ENCODE assay signal across 28 mouse cellular contexts in the genomic region with DNA sequence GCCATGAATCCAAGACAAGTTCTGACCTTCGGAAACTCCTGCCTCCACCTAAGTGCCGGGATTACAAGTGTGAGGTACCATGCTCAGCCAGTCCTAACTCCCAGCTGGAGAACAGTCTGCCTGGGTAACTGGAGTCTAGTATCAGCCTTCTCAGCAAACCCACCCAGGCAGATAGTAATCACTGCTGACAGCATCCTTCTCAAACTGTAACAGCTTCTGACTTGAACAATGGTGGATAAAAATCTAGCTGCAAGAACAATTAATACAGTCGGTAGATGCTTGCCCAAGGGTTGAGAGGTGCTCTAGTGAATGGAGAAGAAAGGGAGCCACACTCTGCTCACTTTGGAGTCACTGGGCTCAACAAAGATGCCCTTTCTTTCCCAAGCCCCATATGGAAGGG.
"Had no signal": no experiment of that assay in that cellular context is flagged by ENCODE, and none has a peak within 500 bp of the region (broad histone marks: within the 10 kb centered on the region; RNA-seq: fewer than 3 reads in every experiment).

No protein-coding gene starts in this region.

- H3K27ac ChIP-seq: embryonic facial prominence, embryonic 10.5 days; embryonic facial prominence, embryonic 12.5 days; embryonic facial prominence, embryonic 13.5 days; embryonic facial prominence, embryonic 15.5 days; forebrain, embryonic 10.5 days; forebrain, embryonic 12.5 days; forebrain, embryonic 13.5 days; forebrain, embryonic 15.5 days; gastrocnemius, adult 2 months had no signal

- H3K4me2 ChIP-seq: embryonic facial prominence, embryonic 12.5 days; embryonic facial prominence, embryonic 13.5 days; embryonic facial prominence, embryonic 15.5 days; forebrain, embryonic 12.5 days; forebrain, embryonic 13.5 days; forebrain, embryonic 15.5 days had no signal

- ATAC-seq: forebrain, embryonic 13.5 days; forebrain, embryonic 14.5 days; forebrain, embryonic 15.5 days; forebrain, embryonic 16.5 days; forebrain, postnatal 0 days had no signal

- H3K9ac ChIP-seq: embryonic facial prominence, embryonic 12.5 days; embryonic facial prominence, embryonic 13.5 days; embryonic facial prominence, embryonic 15.5 days; forebrain, embryonic 12.5 days; forebrain, embryonic 13.5 days; forebrain, embryonic 15.5 days; forebrain, postnatal 0 days had no signal

- H3K36me3 ChIP-seq: embryonic facial prominence, embryonic 10.5 days; embryonic facial prominence, embryonic 12.5 days; embryonic facial prominence, embryonic 13.5 days; embryonic facial prominence, embryonic 15.5 days; forebrain, embryonic 10.5 days; forebrain, embryonic 12.5 days; forebrain, embryonic 15.5 days had no signal

- DNase-seq: cerebellum, adult 2 months; cerebellum, adult 8-10 months; cerebellum, adult 9-10 months; cerebellum, adult 9-11 months; cerebellum, postnatal 10 days; cerebellum, postnatal 14 days; cerebellum, postnatal 25 days; cerebellum, postnatal 36 days; embryo, embryonic 11 days; forebrain, postnatal 0 days; gastrocnemius, adult 2 months; gastrocnemius, postnatal 10 days; gastrocnemius, postnatal 14 days; gastrocnemius, postnatal 25 days; gastrocnemius, postnatal 36 days; heart, adult 11 months; heart, adult 18-20 months had no signal

- H3K4me3 ChIP-seq: embryonic facial prominence, embryonic 10.5 days; embryonic facial prominence, embryonic 12.5 days; embryonic facial prominence, embryonic 13.5 days; embryonic facial prominence, embryonic 15.5 days; erythroblast, embryonic 14.5 days; forebrain, embryonic 10.5 days; forebrain, embryonic 12.5 days; forebrain, embryonic 13.5 days; forebrain, embryonic 15.5 days; gastrocnemius, adult 2 months had no signal

- H3K9me3 ChIP-seq: embryonic facial prominence, embryonic 10.5 days; embryonic facial prominence, embryonic 12.5 days; embryonic facial prominence, embryonic 13.5 days; embryonic facial prominence, embryonic 15.5 days; forebrain, embryonic 10.5 days; forebrain, embryonic 12.5 days; forebrain, embryonic 13.5 days; forebrain, embryonic 15.5 days had no signal

- H3K27me3 ChIP-seq: embryonic facial prominence, embryonic 12.5 days; embryonic facial prominence, embryonic 13.5 days; embryonic facial prominence, embryonic 15.5 days; forebrain, embryonic 13.5 days; forebrain, embryonic 15.5 days had no signal

- H3K4me1 ChIP-seq: embryonic facial prominence, embryonic 10.5 days; embryonic facial prominence, embryonic 12.5 days; embryonic facial prominence, embryonic 13.5 days; embryonic facial prominence, embryonic 15.5 days; forebrain, embryonic 10.5 days; forebrain, embryonic 12.5 days; forebrain, embryonic 13.5 days; forebrain, embryonic 15.5 days had no signal
